Mouse (Mus musculus): ENCODE measurements around the gene Ttyh2. TPM values are rescaled to one million over a fixed set of nuclear protein-coding genes. Genes with fewer than 3 reads are reported as not detected.
A peak's percentile ranks its signal among the peaks of the same experiment; 100 is the strongest.

Gene Ttyh2
- total RNA-seq, 2 experiments from 2014 or later: 74.5 to 75.9 TPM

- no peak for DNase-seq
These were observed 7.2 kb downstream of the Ttyh2 start for GRCm38 (mm10) chr11:114682321-114682900.

DNA sequence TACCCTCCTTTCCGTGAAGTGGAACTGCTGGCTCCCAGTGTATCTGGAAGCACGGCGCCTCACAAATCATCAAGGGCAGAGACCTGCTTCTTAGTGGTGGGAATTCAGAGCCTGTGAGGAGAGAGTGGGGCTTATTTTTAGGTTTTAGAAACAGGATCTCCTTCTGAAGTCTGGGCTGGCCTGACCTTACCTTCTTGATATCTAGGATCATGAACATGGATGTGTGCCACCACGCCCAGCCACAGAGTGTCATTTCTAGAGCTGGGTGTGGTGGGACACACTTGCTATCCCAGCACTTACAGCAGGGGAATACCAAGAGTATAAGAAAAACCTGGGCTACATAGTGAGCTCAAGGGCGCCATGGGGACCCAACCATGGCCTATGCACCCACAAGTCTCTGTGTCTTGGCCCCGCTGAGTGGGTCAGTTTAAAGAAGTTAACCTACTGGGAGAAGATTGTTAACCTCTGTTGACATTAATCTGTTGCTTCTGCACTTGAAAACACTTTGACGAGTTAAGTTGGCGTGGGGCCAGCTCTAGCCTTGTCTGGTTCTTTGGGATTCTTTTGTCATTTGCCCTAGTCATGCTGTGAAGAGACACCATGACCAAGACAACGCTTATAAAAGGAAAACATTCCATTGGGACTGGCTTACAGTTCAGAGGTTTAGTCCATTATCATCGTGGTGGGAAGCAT lies 7.9 kb downstream of the Ttyh2 start:
- DNase-seq: no peak

DNA sequence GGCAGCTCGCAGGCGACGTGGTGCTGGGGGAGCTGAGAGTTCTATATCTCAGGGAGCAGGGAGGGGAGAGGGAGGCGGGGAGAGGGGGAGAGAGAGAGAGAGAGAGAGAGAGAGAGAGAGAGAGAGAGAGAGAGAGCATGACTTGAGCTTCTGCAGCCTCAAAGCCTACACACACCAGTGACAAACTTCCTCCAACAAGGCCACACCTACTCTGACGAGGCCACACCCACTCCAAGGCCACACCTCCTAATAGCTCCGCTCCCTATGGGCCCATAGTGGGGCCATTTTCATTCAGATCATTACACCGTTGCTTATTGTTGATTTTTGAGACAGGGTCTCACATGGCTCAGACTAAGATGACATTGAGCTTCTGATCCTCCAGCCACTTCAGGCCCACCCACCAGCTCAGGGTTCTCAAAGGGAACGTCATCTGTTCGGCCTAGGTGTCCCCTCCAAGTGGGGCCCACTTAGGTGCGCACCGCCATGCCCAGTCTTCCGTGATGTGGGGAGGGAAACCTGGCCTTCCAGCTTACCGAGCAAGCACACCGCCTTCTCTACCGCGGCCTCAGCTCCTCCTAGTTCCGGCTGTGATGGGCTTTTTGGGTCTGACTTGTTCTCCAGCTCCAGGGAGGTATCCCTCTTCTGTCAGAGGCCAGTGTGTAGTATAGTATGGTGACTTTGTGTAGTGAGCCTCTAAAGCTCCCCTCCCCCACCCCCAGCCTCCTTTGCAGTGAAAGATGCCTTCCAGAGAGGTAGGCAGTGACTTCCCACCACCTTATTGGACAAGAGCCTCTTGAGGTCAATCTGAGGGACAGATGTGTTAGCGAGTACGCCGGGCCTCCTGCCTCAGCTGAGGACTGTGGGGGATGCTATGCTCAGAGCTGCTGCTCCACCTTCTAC lies 8.7 kb downstream of the Ttyh2 start:
- no peak for DNase-seq

GRCm38 (mm10) chr11:114684627-114685373 lies 9.6 kb downstream of the Ttyh2 start:
- DNase-seq: peak; percentile 55

DNA sequence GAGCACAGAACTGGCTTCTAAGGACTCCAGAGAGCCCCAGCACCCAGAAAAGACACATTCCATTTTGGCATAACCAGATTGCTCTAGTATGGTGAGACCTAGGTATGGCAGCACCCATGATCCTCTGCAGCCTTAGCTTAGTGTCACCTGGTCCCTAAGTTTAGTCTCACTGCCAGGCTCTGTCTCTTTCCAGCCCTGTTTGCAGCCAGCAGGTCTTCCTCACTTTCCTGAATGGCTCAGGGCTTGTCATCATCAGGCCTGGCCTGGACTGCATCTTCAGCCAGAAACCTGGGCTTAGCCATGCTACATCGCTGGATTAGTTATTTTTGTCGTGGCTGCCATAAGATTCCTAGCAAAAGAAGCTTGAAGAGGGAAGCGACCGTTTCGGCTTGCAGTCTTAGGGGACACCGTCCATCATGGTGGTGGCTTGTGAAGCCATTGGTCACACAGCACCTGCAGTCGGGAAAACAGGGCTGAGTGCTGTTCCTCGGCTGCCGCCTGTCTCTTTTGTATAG lies 10.4 kb downstream of the Ttyh2 start:
- no peak for DNase-seq

DNA sequence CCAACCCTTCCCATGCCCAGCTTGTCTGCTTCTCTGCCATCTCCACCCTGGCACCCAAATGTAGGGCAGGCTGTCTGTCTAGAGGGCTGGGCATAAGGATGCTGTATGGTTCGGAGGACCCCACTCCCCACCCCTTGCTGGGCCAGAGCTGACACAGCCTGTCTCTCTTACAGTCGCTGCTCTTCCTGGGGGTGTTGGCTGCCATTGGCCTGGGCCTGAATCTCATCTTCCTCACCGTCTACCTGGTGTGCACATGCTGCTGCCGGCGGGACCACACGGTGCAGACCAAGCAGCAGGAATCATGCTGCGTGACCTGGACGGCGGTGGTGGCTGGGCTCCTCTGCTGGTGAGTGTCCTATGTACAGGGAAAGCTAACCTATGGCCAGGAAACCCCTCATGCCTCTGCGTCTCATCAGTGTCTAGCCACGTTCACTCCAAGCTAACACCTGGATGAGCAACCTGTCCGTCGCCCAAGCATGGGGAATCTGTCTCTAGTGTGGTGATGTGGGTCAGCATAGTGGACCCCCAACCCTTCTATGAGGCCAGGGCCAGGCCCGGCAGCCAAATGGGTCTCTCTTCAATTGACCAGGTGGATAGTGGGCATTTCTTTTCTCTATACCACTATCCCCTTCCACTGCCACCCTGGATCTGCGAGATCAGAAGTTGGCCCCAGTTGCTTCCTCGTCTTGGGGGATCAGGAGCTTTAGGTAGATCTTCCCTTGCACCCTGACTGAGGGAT lies 11.2 kb downstream of the Ttyh2 start:
- DNase-seq: no peak

GRCm38 (mm10) chr11:114687574-114688188 lies 12.4 kb downstream of the Ttyh2 start:
- no peak for DNase-seq

GRCm38 (mm10) chr11:114688729-114689128 lies 13.5 kb downstream of the Ttyh2 start:
- DNase-seq: no peak

- DNase-seq: no peak
These were observed 15.0 kb downstream of the Ttyh2 start for GRCm38 (mm10) chr11:114690192-114690591.

- no peak for DNase-seq
These were observed 16.4 kb downstream of the Ttyh2 start for GRCm38 (mm10) chr11:114691454-114692182.

GRCm38 (mm10) chr11:114692601-114693000 lies 17.4 kb downstream of the Ttyh2 start:
- DNase-seq: no peak

GRCm38 (mm10) chr11:114693456-114693855 lies 18.2 kb downstream of the Ttyh2 start:
- DNase-seq: no peak

GRCm38 (mm10) chr11:114694451-114694850 lies 19.2 kb downstream of the Ttyh2 start:
- no peak for DNase-seq

- no peak for DNase-seq
These were observed 23.3 kb downstream of the Ttyh2 start for GRCm38 (mm10) chr11:114698496-114698895.

DNA sequence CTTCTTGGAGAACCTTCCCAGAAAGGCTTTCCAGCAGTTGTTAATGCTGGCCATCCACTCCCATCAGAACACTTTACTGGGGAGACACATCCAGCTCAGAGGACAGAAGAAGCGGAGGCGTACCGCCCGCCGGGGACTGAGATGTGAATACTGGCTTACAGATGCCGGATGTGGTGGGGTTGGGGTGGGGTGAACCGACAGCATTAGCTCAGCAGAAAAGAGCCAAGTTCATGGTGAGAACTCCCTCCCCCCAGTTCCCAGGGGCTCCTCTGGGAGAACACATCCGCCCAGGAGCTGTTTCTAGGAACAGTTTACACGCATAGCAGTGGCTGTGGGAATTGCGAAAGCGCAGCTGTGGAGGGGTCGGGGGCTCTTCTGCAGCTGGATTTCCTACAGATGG lies 24.3 kb downstream of the Ttyh2 start:
- DNase-seq: peak; percentile 53

- DNase-seq: no peak
These were observed 27.2 kb downstream of the Ttyh2 start for GRCm38 (mm10) chr11:114702311-114702995.

DNA sequence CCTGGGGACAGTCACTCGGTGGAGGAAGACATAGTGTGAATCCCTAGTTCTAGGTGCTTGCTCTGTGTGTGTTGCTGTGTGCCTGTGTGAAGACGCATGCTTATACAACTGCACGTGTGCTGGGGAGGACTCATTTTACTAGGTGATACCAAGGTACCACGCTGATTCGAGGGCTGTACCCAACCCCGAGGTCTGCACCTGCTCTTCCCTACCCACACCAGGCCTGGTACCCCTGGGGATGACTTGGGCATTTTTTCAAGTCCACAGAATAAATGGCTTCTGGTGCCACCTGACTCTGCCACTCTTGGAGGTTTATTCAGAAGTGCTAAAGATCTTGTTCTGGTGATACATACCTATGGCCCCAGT lies 27.7 kb downstream of the Ttyh2 start:
- DNase-seq: no peak

GRCm38 (mm10) chr11:114704071-114704913 lies 29.1 kb downstream of the Ttyh2 start:
- peak; percentile 57 for DNase-seq

GRCm38 (mm10) chr11:114706358-114706757 lies 31.1 kb downstream of the Ttyh2 start:
- DNase-seq: no peak

Measured in gastrocnemius, postnatal 10 days (tissue).